Mouse (Mus musculus) adrenal gland, adult 8-10 months (tissue): ENCODE measurements around the gene Rac3. TPM values are rescaled to one million over a fixed set of nuclear protein-coding genes. Genes with fewer than 3 reads are reported as not detected.
A peak's percentile ranks its signal among the peaks of the same experiment; 100 is the strongest.
"Not testable (repeated sequence)": the region's sequence is repeated elsewhere in the genome, so short reads cannot be mapped to it uniquely, and the experiment has no call there.

Experiments
- DNase-seq: peaks from one replicate; pipeline ENCODE4 v3.0.0; 2022
- total RNA-seq, 4 experiments: library from RNA; stranded (reverse); gene quantifications; 2 replicates each; pipeline ENCODE4 v1.2.4; 2022

Rac3 gene
- total RNA-seq = 10 to 100 TPM; 11.1 to 23.9 (median 15.9) TPM

GRCm38 (mm10) chr11:120721124-120722066 lies at the start of gene Rac3:
Rac3 (plus strand) TSS chr11:120721470.
- DNase-seq = no peak

GRCm38 (mm10) chr11:120672687-120673593 lies 48.3 kb upstream of the Rac3 start, which contains the start of gene Aspscr1:
Aspscr1 (plus strand) TSS chr11:120672973.
- peak; percentile 91 for DNase-seq

- DNase-seq = no peak
These were observed 47.6 kb upstream of the Rac3 start for GRCm38 (mm10) chr11:120673594-120674122.

- DNase-seq = not testable (repeated sequence)
These were observed 45.4 kb upstream of the Rac3 start for GRCm38 (mm10) chr11:120675875-120676274.

GRCm38 (mm10) chr11:120676951-120677350 lies 44.3 kb upstream of the Rac3 start:
- no peak for DNase-seq

GRCm38 (mm10) chr11:120679909-120680308 lies 41.4 kb upstream of the Rac3 start:
- DNase-seq = no peak

GRCm38 (mm10) chr11:120682683-120683082 lies 38.6 kb upstream of the Rac3 start:
- DNase-seq = no peak

- DNase-seq = no peak
These were observed 37.7 kb upstream of the Rac3 start for GRCm38 (mm10) chr11:120683536-120683935.

- no peak for DNase-seq
These were observed 37.2 kb upstream of the Rac3 start for GRCm38 (mm10) chr11:120684086-120684485.

- no peak for DNase-seq
These were observed 36.6 kb upstream of the Rac3 start for GRCm38 (mm10) chr11:120684660-120685059.

- no peak for DNase-seq
These were observed 34.5 kb upstream of the Rac3 start for GRCm38 (mm10) chr11:120686650-120687272.

- DNase-seq = no peak
These were observed 31.9 kb upstream of the Rac3 start for GRCm38 (mm10) chr11:120689365-120689764.

GRCm38 (mm10) chr11:120692471-120693011 lies 28.7 kb upstream of the Rac3 start:
- DNase-seq = peak; percentile 60

GRCm38 (mm10) chr11:120693461-120693860 lies 27.8 kb upstream of the Rac3 start:
- no peak for DNase-seq

GRCm38 (mm10) chr11:120695184-120695583 lies 26.1 kb upstream of the Rac3 start:
- DNase-seq = no peak

GRCm38 (mm10) chr11:120695641-120696040 lies 25.6 kb upstream of the Rac3 start:
- DNase-seq = no peak

- DNase-seq = no peak
These were observed 24.7 kb upstream of the Rac3 start for GRCm38 (mm10) chr11:120696568-120696967.

GRCm38 (mm10) chr11:120697741-120698140 lies 23.5 kb upstream of the Rac3 start:
- peak; percentile 85 for DNase-seq

GRCm38 (mm10) chr11:120703696-120704454 lies 17.4 kb upstream of the Rac3 start:
- no peak for DNase-seq

GRCm38 (mm10) chr11:120704486-120705325 lies 16.6 kb upstream of the Rac3 start:
- DNase-seq = no peak
